Mouse (Mus musculus): ENCODE measurements around the gene Kif5a. TPM values are rescaled to one million over a fixed set of nuclear protein-coding genes. Genes with fewer than 3 reads are reported as not detected.

Gene Kif5a
- polyA plus RNA-seq, 1 experiment: 378 TPM

DNA sequence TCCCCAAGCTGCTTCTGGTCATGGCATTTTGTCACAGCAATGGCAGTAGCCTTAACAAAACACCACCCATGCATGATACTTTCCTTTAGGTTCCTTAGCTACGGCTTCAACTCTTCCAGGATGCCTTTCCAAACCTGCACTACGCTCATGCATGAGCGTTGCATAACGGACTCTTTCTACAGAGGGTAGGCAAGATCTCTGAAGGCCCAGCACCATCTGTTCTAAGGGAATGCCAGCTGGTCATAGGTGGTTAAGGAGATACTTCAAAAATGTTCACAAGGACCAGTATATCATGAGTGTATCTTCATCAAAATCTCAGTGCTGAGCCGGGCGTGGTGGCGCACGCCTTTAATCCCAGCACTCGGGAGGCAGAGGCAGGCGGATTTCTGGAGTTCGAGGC is 46.7 kb downstream of the Kif5a start:
- Histone ChIP-seq H3K4me3 (replicated peaks; ENCODE audit: insufficient read depth, low read depth, low read length) (no peak overlapping the region), H3K27me3 (ENCODE audit: control insufficient read depth, insufficient read depth, low read length) (no peaks in the 10 kb centered on the region), H3K4me1 (ENCODE audit: control insufficient read depth, insufficient read depth, low read length) (no peaks in the 10 kb centered on the region; the same call in none of the 2 replicates), H3K27ac (ENCODE audit: insufficient read depth, low read length) (no peak overlapping the region)
- DNase-seq: peak in 1 of 2 experiments; percentile 61
- WGBS: 72% methylated on average over 11 of the region's 11 CpGs
- no peak for TF ChIP-seq POLR2A (IDR thresholded peaks at IDR 0.05; ENCODE audit: borderline replicate concordance, insufficient read depth, low read length)

DNA sequence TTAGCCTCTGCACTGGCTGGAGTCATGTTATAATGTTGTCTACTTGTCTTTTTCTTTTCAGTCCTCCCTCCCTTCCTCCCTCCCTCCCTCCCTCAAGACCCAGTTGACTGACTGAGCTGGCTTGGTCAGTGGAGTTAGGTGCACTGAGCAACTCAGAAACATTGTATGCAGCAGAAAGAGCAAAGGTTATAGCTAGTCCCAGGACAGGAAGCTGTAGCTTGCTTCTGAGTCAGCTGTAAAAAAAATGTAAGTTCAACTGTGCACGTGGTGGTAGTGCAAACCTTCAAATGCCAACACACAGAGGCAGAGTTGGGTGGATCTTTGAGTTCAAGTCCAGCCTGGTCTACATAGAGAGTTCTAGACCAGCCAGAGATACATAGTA is 48.7 kb downstream of the Kif5a start:
- Histone ChIP-seq H3K4me1 (ENCODE audit: control insufficient read depth, insufficient read depth, low read length) (peaks cover 12% of the 10 kb centered on the region), H3K4me3 (replicated peaks; ENCODE audit: insufficient read depth, low read depth, low read length) (no peak overlapping the region), H3K27me3 (ENCODE audit: control insufficient read depth, insufficient read depth, low read length) (no peaks in the 10 kb centered on the region), H3K27ac (ENCODE audit: insufficient read depth, low read length) (no peak overlapping the region)
- TF ChIP-seq CTCF (IDR thresholded peaks at IDR 0.05; ENCODE audit: borderline replicate concordance, insufficient read depth, low read depth, low read length) (no peak), POLR2A (IDR thresholded peaks at IDR 0.05; ENCODE audit: borderline replicate concordance, insufficient read depth, low read length) (no peak)
- 93% methylated on average over 1 of the region's 1 CpGs for WGBS
- DNase-seq: no peak

DNA sequence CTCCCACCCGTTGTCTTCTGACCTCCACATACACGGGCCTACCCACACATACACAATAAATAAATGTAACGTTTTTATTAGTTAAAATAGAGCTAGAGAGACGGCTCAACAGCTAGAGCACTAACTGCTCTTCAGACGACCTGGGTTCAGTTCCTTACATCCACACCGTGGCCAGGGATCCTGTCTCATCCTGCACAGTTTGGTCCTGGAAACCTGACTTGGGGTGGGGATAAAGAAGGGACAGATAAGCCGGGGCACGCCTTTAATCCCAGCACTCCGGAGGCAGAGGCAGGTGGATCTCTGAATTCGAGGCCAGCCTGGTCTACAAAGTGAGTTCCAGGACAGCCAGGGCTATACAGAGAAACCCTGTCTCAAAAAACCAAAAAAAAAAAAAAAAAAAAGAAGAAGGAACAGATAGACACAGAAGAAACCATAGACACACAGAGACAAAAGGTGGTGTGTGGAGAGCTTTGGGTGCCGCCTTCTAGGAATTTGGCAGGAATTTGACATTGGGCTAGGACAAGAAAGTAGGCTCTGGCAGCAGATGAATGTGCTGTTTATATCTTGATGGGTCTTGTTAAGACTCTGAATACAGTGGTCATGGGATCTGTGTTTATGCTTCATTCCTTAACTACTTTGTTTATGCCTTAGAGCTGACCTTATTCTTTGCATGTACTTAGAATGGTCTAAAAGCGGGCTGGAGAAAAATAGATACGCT is 49.3 kb downstream of the Kif5a start:
- WGBS: 86% methylated on average over 13 of the region's 13 CpGs
- TF ChIP-seq CTCF (IDR thresholded peaks at IDR 0.05; ENCODE audit: borderline replicate concordance, insufficient read depth, low read depth, low read length): no peak
- TF ChIP-seq POLR2A (IDR thresholded peaks at IDR 0.05; ENCODE audit: borderline replicate concordance, insufficient read depth, low read length): no peak

DNA sequence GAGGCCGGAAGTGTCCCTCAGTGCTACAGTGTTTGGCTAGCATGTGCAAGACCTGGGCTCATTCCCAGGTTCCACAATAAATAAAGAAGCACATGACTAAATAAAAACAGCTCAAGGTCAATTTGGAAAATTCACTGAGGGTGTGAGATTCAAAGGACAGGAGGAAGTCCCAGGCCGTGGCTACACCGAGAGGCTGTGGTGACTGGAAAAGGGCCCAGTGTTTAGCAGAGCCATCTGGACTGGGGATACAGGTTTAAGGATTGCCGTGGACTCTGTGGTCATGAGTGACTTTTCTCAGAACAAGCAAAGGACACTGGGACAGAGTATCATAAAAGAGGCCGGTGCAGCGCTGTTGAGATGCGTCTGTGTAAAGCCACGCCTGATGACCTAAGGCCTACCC is 49.9 kb downstream of the Kif5a start:
- peak in 1 of 2 experiments; percentile 55 for DNase-seq
- H3K27me3 ChIP-seq (ENCODE audit: control insufficient read depth, insufficient read depth, low read length): no peaks in the 10 kb centered on the region
- TF ChIP-seq POLR2A (IDR thresholded peaks at IDR 0.05; ENCODE audit: borderline replicate concordance, insufficient read depth, low read length) (no peak), CTCF (IDR thresholded peaks at IDR 0.05; ENCODE audit: borderline replicate concordance, insufficient read depth, low read depth, low read length) (no peak)

More for the DNA sequence above, 49.3 kb downstream of the Kif5a start:
- Histone ChIP-seq H3K4me3 (replicated peaks; ENCODE audit: insufficient read depth, low read depth, low read length) (no peak overlapping the region), H3K27me3 (ENCODE audit: control insufficient read depth, insufficient read depth, low read length) (no peaks in the 10 kb centered on the region), H3K4me1 (ENCODE audit: control insufficient read depth, insufficient read depth, low read length) (peaks cover 16% of the 10 kb centered on the region), H3K27ac (ENCODE audit: insufficient read depth, low read length) (no peak overlapping the region; the same call in 1 of the 2 replicates)
- no peak for DNase-seq

DNA sequence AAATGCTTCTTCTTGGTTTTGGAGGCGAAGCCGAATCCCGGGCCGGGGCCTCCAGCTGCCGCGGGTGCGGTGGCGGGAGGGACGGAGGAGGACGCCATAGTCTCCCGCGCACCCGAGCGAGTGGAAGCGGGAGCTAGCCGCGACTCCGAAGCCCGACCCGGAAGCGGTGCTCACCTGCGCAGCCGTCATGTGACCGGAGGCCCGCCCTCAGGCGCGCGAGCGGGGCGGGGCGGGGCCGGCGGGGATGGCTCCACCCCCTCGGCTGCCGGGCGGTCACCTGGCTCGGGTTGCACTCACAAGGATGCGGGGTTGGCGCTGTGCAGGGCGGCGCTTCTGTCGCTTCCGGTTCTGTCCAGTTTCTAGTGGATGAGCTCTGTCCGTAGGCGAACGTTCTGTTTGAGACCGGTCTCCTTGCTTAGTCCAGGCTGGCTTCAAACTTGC is 51.7 kb downstream of the Kif5a start, which contains the start of gene Pip4k2c:
Pip4k2c (minus strand) TSS at position 172 of the 441 bp plus-strand sequence.
- WGBS: under 1% methylated on average over 47 of the region's 47 CpGs

More for the DNA sequence above, 49.9 kb downstream of the Kif5a start:
- Histone ChIP-seq H3K27ac (ENCODE audit: insufficient read depth, low read length) (peak overlapping the region; percentile 15; the same call in 1 of the 2 replicates), H3K4me3 (replicated peaks; ENCODE audit: insufficient read depth, low read depth, low read length) (no peak overlapping the region), H3K4me1 (ENCODE audit: control insufficient read depth, insufficient read depth, low read length) (peaks cover 19% of the 10 kb centered on the region)
- WGBS: 54% methylated on average over 8 of the region's 8 CpGs

DNA sequence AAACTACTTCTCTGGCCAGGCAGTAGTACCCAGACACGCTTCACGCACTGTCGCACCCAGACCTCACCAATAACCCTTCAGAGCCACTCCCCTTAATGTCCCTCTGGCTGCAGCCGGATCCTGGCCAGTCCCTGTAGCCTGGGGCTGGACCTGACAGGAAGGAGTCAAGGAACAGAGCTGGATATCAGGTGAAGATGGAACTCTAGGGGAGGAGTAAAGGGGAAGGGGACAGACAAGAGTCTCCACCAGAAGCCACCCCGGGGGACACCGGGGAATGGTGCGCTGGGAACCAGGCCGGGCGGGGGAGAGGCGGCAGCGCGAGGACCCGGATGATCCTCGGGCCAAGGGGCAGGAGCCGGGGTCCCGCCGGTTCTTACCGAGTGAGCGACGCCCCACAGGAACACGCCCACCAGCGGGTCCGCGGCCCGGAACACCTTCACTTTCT is 52.2 kb downstream of the Kif5a start:
- H3K4me3 ChIP-seq (replicated peaks; ENCODE audit: insufficient read depth, low read depth, low read length): peak overlapping the region; percentile 64
- no peak for DNase-seq
- WGBS: under 1% methylated on average over 25 of the region's 25 CpGs
- H3K27ac ChIP-seq (ENCODE audit: insufficient read depth, low read length): peak overlapping the region; percentile 24; the same call in 1 of the 2 replicates
- peaks cover 19% of the 10 kb centered on the region for H3K4me1 ChIP-seq (ENCODE audit: control insufficient read depth, insufficient read depth, low read length)
- no peaks in the 10 kb centered on the region for H3K27me3 ChIP-seq (ENCODE audit: control insufficient read depth, insufficient read depth, low read length)
- TF ChIP-seq POLR2A (IDR thresholded peaks at IDR 0.05; ENCODE audit: borderline replicate concordance, insufficient read depth, low read length) (no peak), CTCF (IDR thresholded peaks at IDR 0.05; ENCODE audit: borderline replicate concordance, insufficient read depth, low read depth, low read length) (no peak)

More for the DNA sequence above, 51.7 kb downstream of the Kif5a start, which contains the start of gene Pip4k2c:
- H3K27me3 ChIP-seq (ENCODE audit: control insufficient read depth, insufficient read depth, low read length): no peaks in the 10 kb centered on the region
- H3K4me1 ChIP-seq (ENCODE audit: control insufficient read depth, insufficient read depth, low read length): peaks cover 19% of the 10 kb centered on the region
- peak within 1 kb of the TSS; percentile 38 for H3K27ac ChIP-seq (ENCODE audit: insufficient read depth, low read length)
- TF ChIP-seq POLR2A (IDR thresholded peaks at IDR 0.05; ENCODE audit: borderline replicate concordance, insufficient read depth, low read length) (peak; percentile 68), CTCF (IDR thresholded peaks at IDR 0.05; ENCODE audit: borderline replicate concordance, insufficient read depth, low read depth, low read length) (no peak)
- peak within 1 kb of the TSS; percentile 64 for H3K4me3 ChIP-seq (replicated peaks; ENCODE audit: insufficient read depth, low read depth, low read length)
- peak; percentile 92 to 94 for DNase-seq

DNA sequence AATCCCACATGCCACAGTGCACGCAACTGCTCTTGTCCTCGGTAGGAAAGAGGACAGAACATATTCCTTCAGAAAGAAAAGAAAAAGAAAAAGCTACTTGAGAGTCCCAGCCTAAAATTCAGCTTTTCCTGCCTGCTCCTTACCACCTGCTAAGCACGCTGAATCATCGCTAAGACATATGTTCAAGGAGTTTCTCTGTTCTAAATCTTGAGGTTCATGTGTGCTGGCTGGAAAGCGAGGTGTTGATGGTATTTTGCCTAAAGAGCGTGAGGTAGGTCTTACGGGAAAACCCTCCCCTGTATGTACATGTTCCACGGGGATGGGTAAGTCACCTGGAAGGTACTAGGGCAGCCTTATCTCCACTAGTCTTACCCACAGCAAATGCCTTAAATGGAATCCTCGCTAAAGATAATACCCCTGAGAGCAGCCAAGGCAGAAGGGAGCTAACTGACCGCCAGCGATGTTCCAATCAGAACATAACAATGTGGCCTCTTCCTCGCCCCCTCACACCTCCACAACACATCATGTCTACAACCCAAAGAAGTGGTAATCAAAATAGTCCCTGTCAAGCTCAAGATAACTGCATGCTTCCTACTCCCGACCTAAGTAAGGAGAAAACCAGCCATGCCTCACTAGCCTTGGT is 53.1 kb downstream of the Kif5a start:
- WGBS: 77% methylated on average over 13 of the region's 13 CpGs
- DNase-seq: no peak
- H3K27me3 ChIP-seq (ENCODE audit: control insufficient read depth, insufficient read depth, low read length): no peaks in the 10 kb centered on the region
- H3K4me1 ChIP-seq (ENCODE audit: control insufficient read depth, insufficient read depth, low read length): peaks cover 19% of the 10 kb centered on the region
- H3K4me3 ChIP-seq (replicated peaks; ENCODE audit: insufficient read depth, low read depth, low read length): peak overlapping the region; percentile 64
- no peak overlapping the region for H3K27ac ChIP-seq (ENCODE audit: insufficient read depth, low read length)
- no peak for TF ChIP-seq CTCF (IDR thresholded peaks at IDR 0.05; ENCODE audit: borderline replicate concordance, insufficient read depth, low read depth, low read length)
- no peak for TF ChIP-seq POLR2A (IDR thresholded peaks at IDR 0.05; ENCODE audit: borderline replicate concordance, insufficient read depth, low read length)

All from cerebellum, adult 2 months (tissue).